In the genomic region with DNA sequence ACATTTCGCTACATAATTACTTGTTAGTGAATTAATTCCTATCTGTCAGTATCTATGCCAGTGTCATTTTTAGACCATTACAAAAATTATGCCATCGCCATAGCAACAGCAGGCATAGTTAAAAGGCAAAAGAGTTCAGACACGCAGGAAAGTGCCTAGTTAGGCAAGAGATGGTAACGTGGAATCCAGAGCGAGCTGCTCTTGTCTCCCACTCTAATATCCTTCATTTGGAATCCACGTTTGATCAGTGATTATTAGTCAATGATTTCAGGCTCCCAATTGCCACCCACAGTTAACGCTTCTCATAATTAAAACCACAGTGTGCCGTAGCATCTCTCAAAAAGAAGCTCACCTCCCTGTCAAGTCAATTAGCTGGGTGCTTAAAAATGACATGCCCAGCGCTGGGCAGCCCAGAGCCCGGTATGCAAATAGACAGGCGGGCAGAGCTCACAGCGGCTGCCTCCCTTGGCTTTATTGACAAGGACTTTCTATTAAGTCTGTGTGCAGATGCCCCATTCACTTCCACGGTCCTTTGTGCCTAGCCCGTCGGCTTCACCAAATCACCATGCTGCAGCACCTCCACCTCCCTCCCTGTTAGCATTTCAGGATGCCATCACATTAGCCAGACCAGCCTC, we compare ENCODE assay signal across 19 mouse cellular contexts.
DNase-seq lines count a peak whose midpoint lies in the region; ATAC-seq lines count a peak whose summit lies in the region.
"Had no signal": no experiment of that assay in that cellular context is flagged by ENCODE, and none has a peak within 500 bp of the region (broad histone marks: within the 10 kb centered on the region; RNA-seq: fewer than 3 reads in every experiment).

No protein-coding gene starts in this region.

- no peak overlapping the region for H3K4me2 ChIP-seq in forebrain, embryonic 12.5 days
- H3K4me2 ChIP-seq in hindbrain, embryonic 12.5 days (replicated peaks), result peak overlapping the region; percentile 7; the same call in 1 of the 2 replicates
- peak overlapping the region; percentile 26 for H3K4me2 ChIP-seq in midbrain, embryonic 12.5 days (replicated peaks)
- H3K4me2 ChIP-seq: embryonic facial prominence, embryonic 12.5 days; heart, embryonic 15.5 days had no signal

- peaks cover 47% of the 10 kb centered on the region for H3K4me1 ChIP-seq in forebrain, embryonic 12.5 days
- peaks cover 55% of the 10 kb centered on the region for H3K4me1 ChIP-seq in forebrain, embryonic 10.5 days
- peaks cover 51% of the 10 kb centered on the region for H3K4me1 ChIP-seq in hindbrain, embryonic 12.5 days
- peaks cover 50% of the 10 kb centered on the region for H3K4me1 ChIP-seq in midbrain, embryonic 12.5 days
- H3K4me1 ChIP-seq: embryonic facial prominence, embryonic 12.5 days; megakaryocyte, embryonic 14.5 days had no signal

- H3K4me3 ChIP-seq in forebrain, embryonic 12.5 days (replicated peaks), result no peak overlapping the region
- no peak overlapping the region for H3K4me3 ChIP-seq in forebrain, embryonic 10.5 days
- H3K4me3 ChIP-seq in hindbrain, embryonic 12.5 days, result no peak overlapping the region
- H3K4me3 ChIP-seq in midbrain, embryonic 12.5 days, result no peak overlapping the region
- H3K4me3 ChIP-seq: embryonic facial prominence, embryonic 12.5 days; gastrocnemius, adult 2 months; heart, embryonic 15.5 days; megakaryocyte, embryonic 14.5 days had no signal

- peak; percentile 18; the same call in 1 of the 2 replicates for ATAC-seq in forebrain, embryonic 12.5 days (ENCODE audit: low FRiP score)
- peak; percentile 49 for ATAC-seq in hindbrain, embryonic 12.5 days (ENCODE audit: low FRiP score)
- ATAC-seq in midbrain, embryonic 12.5 days (ENCODE audit: low FRiP score, low read depth), result peak; percentile 42; the same call in 1 of the 2 replicates
- no peak for ATAC-seq in granulocyte monocyte progenitor cell, adult 5-6 weeks (replicated peaks; ENCODE audit: poor library complexity, severe bottlenecking)
- no peak for ATAC-seq in megakaryocyte, adult 5-6 weeks (ENCODE audit: poor library complexity, severe bottlenecking)
- ATAC-seq: CD4-positive, CD25-positive, alpha-beta regulatory T cell, adult 4 months had no signal

- H3K27ac ChIP-seq in forebrain, embryonic 12.5 days, result no peak overlapping the region
- H3K27ac ChIP-seq in forebrain, embryonic 10.5 days, result no peak overlapping the region
- H3K27ac ChIP-seq in hindbrain, embryonic 12.5 days, result peak overlapping the region; percentile 31; the same call in 1 of the 2 replicates
- no peak overlapping the region for H3K27ac ChIP-seq in midbrain, embryonic 12.5 days (replicated peaks)
- H3K27ac ChIP-seq: embryonic facial prominence, embryonic 12.5 days; gastrocnemius, adult 2 months; heart, embryonic 15.5 days had no signal

- WGBS in forebrain, embryonic 12.5 days, result 33% methylated on average over 15 of the region's 15 CpGs
- WGBS in forebrain, embryonic 10.5 days, result 60% methylated on average over 15 of the region's 15 CpGs
- 35% methylated on average over 15 of the region's 15 CpGs for WGBS in hindbrain, embryonic 12.5 days
- WGBS in midbrain, embryonic 12.5 days, result 23% methylated on average over 15 of the region's 15 CpGs

- H3K36me3 ChIP-seq in forebrain, embryonic 12.5 days (replicated peaks), result no peaks in the 10 kb centered on the region
- no peaks in the 10 kb centered on the region for H3K36me3 ChIP-seq in forebrain, embryonic 10.5 days (replicated peaks)
- H3K36me3 ChIP-seq in hindbrain, embryonic 12.5 days, result no peaks in the 10 kb centered on the region
- H3K36me3 ChIP-seq in midbrain, embryonic 12.5 days, result no peaks in the 10 kb centered on the region
- H3K36me3 ChIP-seq: embryonic facial prominence, embryonic 12.5 days; G1E; heart, embryonic 15.5 days had no signal

- no peaks in the 10 kb centered on the region for H3K9me3 ChIP-seq in forebrain, embryonic 12.5 days
- no peaks in the 10 kb centered on the region for H3K9me3 ChIP-seq in forebrain, embryonic 10.5 days
- H3K9me3 ChIP-seq in hindbrain, embryonic 12.5 days (replicated peaks), result no peaks in the 10 kb centered on the region
- H3K9me3 ChIP-seq in midbrain, embryonic 12.5 days, result no peaks in the 10 kb centered on the region
- H3K9me3 ChIP-seq: embryonic facial prominence, embryonic 12.5 days; heart, embryonic 15.5 days had no signal

- H3K9ac ChIP-seq in forebrain, embryonic 12.5 days, result no peak overlapping the region
- 0 out of 2 replicates have a peak overlapping the region, but pooled peaks have one; percentile 13 for H3K9ac ChIP-seq in hindbrain, embryonic 12.5 days
- no peak overlapping the region for H3K9ac ChIP-seq in midbrain, embryonic 12.5 days (replicated peaks)
- H3K9ac ChIP-seq: embryonic facial prominence, embryonic 12.5 days; heart, embryonic 15.5 days had no signal

- DNase-seq in forebrain, embryonic 10.5 days (ENCODE audit: extremely low spot score, low spot score), result no peak
- DNase-seq in retina, embryonic 14.5 days (ENCODE audit: low spot score), result peak; percentile 32
- no peak for DNase-seq in cerebellum, adult 9-11 months
- DNase-seq: gastrocnemius, adult 2 months; heart, adult 11 months; kidney, adult 2 months; kidney, postnatal 14 days; layer of hippocampus, adult 9-11 months; lung, postnatal 10 days had no signal

- peaks cover 92% of the 10 kb centered on the region for H3K27me3 ChIP-seq in forebrain, embryonic 12.5 days
- H3K27me3 ChIP-seq in forebrain, embryonic 10.5 days (ENCODE audit: poor library complexity, severe bottlenecking), result peaks cover 99% of the 10 kb centered on the region
- H3K27me3 ChIP-seq in hindbrain, embryonic 12.5 days, result peaks cover 26% of the 10 kb centered on the region
- peaks cover 70% of the 10 kb centered on the region for H3K27me3 ChIP-seq in midbrain, embryonic 12.5 days
- H3K27me3 ChIP-seq: megakaryocyte, embryonic 14.5 days had no signal

Comparison
In these comparisons a context has a peak if more than half of its experiments do, and no peak if none do; other contexts are left out.
1. ATAC-seq: peak in forebrain, embryonic 12.5 days (single experiment), hindbrain, embryonic 12.5 days (single experiment) and midbrain, embryonic 12.5 days (single experiment); none in granulocyte monocyte progenitor cell, adult 5-6 weeks (single experiment) and megakaryocyte, adult 5-6 weeks (single experiment).